Mouse (Mus musculus): ENCODE measurements around the gene Erg28.

Erg28 gene

GRCm38 (mm10) chr12:85824438-85825264, at the start of gene Erg28, which contains the start of gene Ttll5:
TSS of gene Erg28 (minus strand) at chr12:85824550.
TSS of gene Ttll5 (plus strand) at chr12:85824659.
- in situ Hi-C loops (cut with MboI, MseI): no loop called here

- in situ Hi-C loops (cut with MboI, MseI): no loop called here
These were observed 45.1 kb upstream of the Erg28 start for GRCm38 (mm10) chr12:85869423-85869822.

- in situ Hi-C loops (cut with MboI, MseI): no loop called here
These were observed 42.8 kb upstream of the Erg28 start for GRCm38 (mm10) chr12:85867125-85867524.

- in situ Hi-C loops (cut with MboI, MseI): no loop called here
These were observed 42.3 kb upstream of the Erg28 start for GRCm38 (mm10) chr12:85866624-85867023.

GRCm38 (mm10) chr12:85865526-85865925, 41.2 kb upstream of the Erg28 start:
- in situ Hi-C loops (cut with MboI, MseI): no loop called here

GRCm38 (mm10) chr12:85862514-85862913, 38.2 kb upstream of the Erg28 start:
- in situ Hi-C loops (cut with MboI, MseI): no loop called here

GRCm38 (mm10) chr12:85859511-85860189, 35.3 kb upstream of the Erg28 start:
- in situ Hi-C loops (cut with MboI, MseI): no loop called here

- in situ Hi-C loops (cut with MboI, MseI): no loop called here
These were observed 34.8 kb upstream of the Erg28 start for GRCm38 (mm10) chr12:85859111-85859510.

GRCm38 (mm10) chr12:85857300-85857699, 33.0 kb upstream of the Erg28 start:
- in situ Hi-C loops (cut with MboI, MseI): no loop called here

- in situ Hi-C loops (cut with MboI, MseI): no loop called here
These were observed 29.9 kb upstream of the Erg28 start for GRCm38 (mm10) chr12:85854271-85854670.

GRCm38 (mm10) chr12:85853836-85854235, 29.5 kb upstream of the Erg28 start:
- in situ Hi-C loops (cut with MboI, MseI): no loop called here

GRCm38 (mm10) chr12:85850661-85851060, 26.3 kb upstream of the Erg28 start:
- in situ Hi-C loops (cut with MboI, MseI): no loop called here

- in situ Hi-C loops (cut with MboI, MseI): loop anchor here (10.0 kb wide), 1 partner anchor 226 kb away; the partner anchor contains the start of gene Tgfb3
These were observed 24.0 kb upstream of the Erg28 start for GRCm38 (mm10) chr12:85848164-85848958.

- in situ Hi-C loops (cut with MboI, MseI): no loop called here
These were observed 15.1 kb upstream of the Erg28 start for GRCm38 (mm10) chr12:85839371-85840000.

- in situ Hi-C loops (cut with MboI, MseI): no loop called here
These were observed 13.4 kb upstream of the Erg28 start for GRCm38 (mm10) chr12:85837765-85838164.

GRCm38 (mm10) chr12:85834543-85834942, 10.2 kb upstream of the Erg28 start:
- in situ Hi-C loops (cut with MboI, MseI): no loop called here

- in situ Hi-C loops (cut with MboI, MseI): no loop called here
These were observed 6.3 kb upstream of the Erg28 start for GRCm38 (mm10) chr12:85830691-85831090.

- in situ Hi-C loops (cut with MboI, MseI): no loop called here
These were observed 5.5 kb upstream of the Erg28 start for GRCm38 (mm10) chr12:85829866-85830265.

GRCm38 (mm10) chr12:85828856-85829255, 4.5 kb upstream of the Erg28 start:
- in situ Hi-C loops (cut with MboI, MseI): no loop called here

- in situ Hi-C loops (cut with MboI, MseI): no loop called here
These were observed 1.5 kb upstream of the Erg28 start for GRCm38 (mm10) chr12:85825822-85826221.

- in situ Hi-C loops (cut with MboI, MseI): no loop called here
These were observed 1.0 kb upstream of the Erg28 start for GRCm38 (mm10) chr12:85825361-85825760.

- in situ Hi-C loops (cut with MboI, MseI): no loop called here
These were observed 2.3 kb downstream of the Erg28 start for GRCm38 (mm10) chr12:85822051-85822450.
